Mouse (Mus musculus): ENCODE measurements at regions not wholly inside any gene's neighbourhood (a gene's known extent, or its start where the extent isn't known, plus 50 kb on each side); places are given as distances from the start of the nearest gene placed in this dataset.

GRCm38 (mm10) chr17:4381896-4382685, 612.0 kb upstream of the Arid1b start:
- no peak for ATAC-seq (ENCODE audit: low FRiP score, low TSS enrichment)
- no peaks in the 10 kb centered on the region for H3K27me3 ChIP-seq (ENCODE audit: control insufficient read depth, insufficient read depth, low read length)

DNA sequence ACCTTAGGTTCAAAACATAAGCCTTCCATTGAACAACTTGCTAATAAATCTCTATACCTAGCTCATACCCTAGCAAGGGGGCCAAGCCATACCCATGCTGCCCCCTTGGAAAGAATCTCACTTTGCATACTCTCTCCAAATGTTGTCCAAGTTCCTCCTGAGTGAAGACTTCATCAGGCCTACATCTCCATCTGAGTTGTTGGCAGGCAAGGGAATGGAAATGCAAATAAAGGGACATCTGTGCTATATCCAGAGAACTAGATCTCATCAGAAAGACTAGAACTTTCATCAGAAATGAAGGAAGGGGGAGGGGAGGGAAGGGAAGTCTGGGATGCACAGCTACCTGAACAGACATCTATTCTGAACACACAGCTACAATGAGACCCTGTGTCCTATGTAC, 611.4 kb upstream of the Arid1b start:
- H3K9me3 ChIP-seq (ENCODE audit: control insufficient read depth, low read length): no peaks in the 10 kb centered on the region
- no peaks in the 10 kb centered on the region for H3K36me3 ChIP-seq (ENCODE audit: control insufficient read depth, insufficient read depth, low read length)
- H3K9ac ChIP-seq (ENCODE audit: low read length): no peak overlapping the region
- H3K4me2 ChIP-seq (replicated peaks; ENCODE audit: low read depth): no peak overlapping the region
- TF ChIP-seq EP300 (optimal IDR thresholded peaks at IDR 0.05) (no peak), CTCF (IDR thresholded peaks at IDR 0.05; ENCODE audit: low read depth) (no peak)
- H3K27me3 ChIP-seq (ENCODE audit: control insufficient read depth, insufficient read depth, low read length): no peaks in the 10 kb centered on the region
- H3K4me3 ChIP-seq (ENCODE audit: low read depth, low read length): no peak overlapping the region
- H3K4me1 ChIP-seq (replicated peaks; ENCODE audit: control insufficient read depth, insufficient read depth): no peaks in the 10 kb centered on the region
- H3K27ac ChIP-seq (replicated peaks): no peak overlapping the region
- ATAC-seq (ENCODE audit: low FRiP score, low TSS enrichment): no peak
- DNase-seq (ENCODE audit: low spot score): no peak

More at GRCm38 (mm10) chr17:4381896-4382685, 612.0 kb upstream of the Arid1b start:
- 69% methylated on average over 13 of the region's 13 CpGs for WGBS
- Histone ChIP-seq H3K4me2 (replicated peaks; ENCODE audit: low read depth) (no peak overlapping the region), H3K4me1 (replicated peaks; ENCODE audit: control insufficient read depth, insufficient read depth) (no peaks in the 10 kb centered on the region), H3K36me3 (ENCODE audit: control insufficient read depth, insufficient read depth, low read length) (no peaks in the 10 kb centered on the region), H3K4me3 (ENCODE audit: low read depth, low read length) (no peak overlapping the region), H3K9me3 (ENCODE audit: control insufficient read depth, low read length) (no peaks in the 10 kb centered on the region), H3K9ac (ENCODE audit: low read length) (no peak overlapping the region), H3K27ac (replicated peaks) (no peak overlapping the region)
- TF ChIP-seq EP300 (optimal IDR thresholded peaks at IDR 0.05) (no peak), CTCF (IDR thresholded peaks at IDR 0.05; ENCODE audit: low read depth) (no peak)
- DNase-seq (ENCODE audit: low spot score): no peak

DNA sequence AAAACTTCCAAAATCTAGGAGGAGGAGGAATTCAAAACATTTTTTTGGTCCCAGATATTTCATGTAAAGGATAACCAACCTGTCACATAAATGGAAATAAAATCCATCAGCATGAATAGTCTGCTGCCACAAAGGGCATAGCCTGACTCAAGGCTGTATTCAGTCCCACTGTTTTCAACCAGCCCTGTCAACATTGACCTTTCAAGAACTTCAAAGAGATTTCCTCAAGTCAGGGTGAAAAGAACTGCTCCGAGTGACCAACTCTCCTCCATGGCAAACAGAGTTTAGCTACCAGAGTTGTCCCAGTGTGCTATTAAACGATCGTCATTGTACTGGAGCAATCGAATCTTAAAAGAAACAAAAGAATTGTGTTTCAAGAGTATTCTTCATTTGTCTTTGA, 606.5 kb upstream of the Arid1b start:
- Histone ChIP-seq H3K27me3 (ENCODE audit: control insufficient read depth, insufficient read depth, low read length) (no peaks in the 10 kb centered on the region), H3K4me1 (replicated peaks; ENCODE audit: control insufficient read depth, insufficient read depth) (no peaks in the 10 kb centered on the region), H3K9ac (ENCODE audit: low read length) (no peak overlapping the region), H3K36me3 (ENCODE audit: control insufficient read depth, insufficient read depth, low read length) (no peaks in the 10 kb centered on the region), H3K4me2 (replicated peaks; ENCODE audit: low read depth) (no peak overlapping the region), H3K27ac (replicated peaks) (no peak overlapping the region), H3K4me3 (ENCODE audit: low read depth, low read length) (no peak overlapping the region), H3K9me3 (ENCODE audit: control insufficient read depth, low read length) (no peaks in the 10 kb centered on the region)
- ATAC-seq (ENCODE audit: low FRiP score, low TSS enrichment) (no peak), DNase-seq (ENCODE audit: low spot score) (no peak)
- 33% methylated on average over 4 of the region's 4 CpGs for WGBS
- TF ChIP-seq CTCF (IDR thresholded peaks at IDR 0.05; ENCODE audit: low read depth) (no peak), EP300 (optimal IDR thresholded peaks at IDR 0.05) (no peak)

DNA sequence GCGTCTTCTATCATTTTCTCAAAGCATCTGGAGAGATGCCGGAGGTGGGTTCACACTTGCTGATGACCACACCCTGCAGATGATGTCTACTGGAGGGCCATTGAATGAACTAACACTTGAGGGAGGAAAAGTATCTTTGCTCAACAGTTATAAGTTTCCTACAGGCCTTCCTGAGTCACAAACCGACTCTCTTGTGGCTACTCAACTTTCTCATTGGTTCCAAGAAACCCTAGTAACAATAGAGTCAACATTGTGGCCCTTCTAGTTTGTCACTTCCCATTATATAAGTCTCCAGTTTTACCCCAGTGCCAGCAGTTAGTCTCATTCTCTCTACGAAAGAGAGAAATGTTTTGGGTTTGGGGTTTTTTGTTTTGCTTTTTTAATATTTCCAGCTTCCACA, 604.1 kb upstream of the Arid1b start:
- ATAC-seq (ENCODE audit: low FRiP score, low TSS enrichment) (no peak), DNase-seq (ENCODE audit: low spot score) (no peak)
- Histone ChIP-seq H3K27me3 (ENCODE audit: control insufficient read depth, insufficient read depth, low read length) (no peaks in the 10 kb centered on the region), H3K27ac (replicated peaks) (no peak overlapping the region), H3K36me3 (ENCODE audit: control insufficient read depth, insufficient read depth, low read length) (no peaks in the 10 kb centered on the region), H3K9me3 (ENCODE audit: control insufficient read depth, low read length) (no peaks in the 10 kb centered on the region), H3K4me3 (ENCODE audit: low read depth, low read length) (no peak overlapping the region), H3K4me1 (replicated peaks; ENCODE audit: control insufficient read depth, insufficient read depth) (no peaks in the 10 kb centered on the region), H3K9ac (ENCODE audit: low read length) (no peak overlapping the region), H3K4me2 (replicated peaks; ENCODE audit: low read depth) (no peak overlapping the region)
- WGBS: 92% methylated on average over 4 of the region's 4 CpGs
- TF ChIP-seq CTCF (IDR thresholded peaks at IDR 0.05; ENCODE audit: low read depth): no peak
- no peak for TF ChIP-seq EP300 (optimal IDR thresholded peaks at IDR 0.05)

DNA sequence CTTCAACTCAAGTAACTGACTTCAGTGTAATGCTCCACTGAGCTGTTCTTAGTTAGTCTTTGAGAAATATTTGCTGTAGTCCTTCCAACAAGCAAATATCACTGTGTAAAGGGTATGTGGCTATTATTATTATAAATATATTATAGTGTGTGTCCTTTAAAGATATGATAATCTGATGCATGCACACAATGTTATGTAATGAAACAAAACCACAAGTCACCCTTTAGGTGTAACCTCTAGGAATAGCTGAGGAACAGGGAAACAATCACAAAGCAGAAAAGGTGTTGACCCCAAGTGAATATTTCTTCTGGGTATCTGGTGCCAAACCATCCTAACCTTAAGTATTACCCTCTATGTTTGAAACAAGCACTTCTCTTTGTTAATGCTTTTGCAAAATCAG, 603.6 kb upstream of the Arid1b start:
- Histone ChIP-seq H3K4me2 (replicated peaks; ENCODE audit: low read depth) (no peak overlapping the region), H3K36me3 (ENCODE audit: control insufficient read depth, insufficient read depth, low read length) (no peaks in the 10 kb centered on the region), H3K4me1 (replicated peaks; ENCODE audit: control insufficient read depth, insufficient read depth) (no peaks in the 10 kb centered on the region), H3K27ac (replicated peaks) (no peak overlapping the region), H3K9me3 (ENCODE audit: control insufficient read depth, low read length) (no peaks in the 10 kb centered on the region), H3K4me3 (ENCODE audit: low read depth, low read length) (no peak overlapping the region), H3K27me3 (ENCODE audit: control insufficient read depth, insufficient read depth, low read length) (no peaks in the 10 kb centered on the region), H3K9ac (ENCODE audit: low read length) (no peak overlapping the region)
- TF ChIP-seq EP300 (optimal IDR thresholded peaks at IDR 0.05) (no peak), CTCF (IDR thresholded peaks at IDR 0.05; ENCODE audit: low read depth) (no peak)
- no peak for DNase-seq (ENCODE audit: low spot score)
- ATAC-seq (ENCODE audit: low FRiP score, low TSS enrichment): no peak

- Histone ChIP-seq H3K4me1 (replicated peaks; ENCODE audit: control insufficient read depth, insufficient read depth) (no peaks in the 10 kb centered on the region), H3K4me3 (ENCODE audit: low read depth, low read length) (no peak overlapping the region), H3K27ac (replicated peaks) (no peak overlapping the region), H3K4me2 (replicated peaks; ENCODE audit: low read depth) (no peak overlapping the region), H3K9me3 (ENCODE audit: control insufficient read depth, low read length) (no peaks in the 10 kb centered on the region), H3K27me3 (ENCODE audit: control insufficient read depth, insufficient read depth, low read length) (no peaks in the 10 kb centered on the region), H3K36me3 (ENCODE audit: control insufficient read depth, insufficient read depth, low read length) (no peaks in the 10 kb centered on the region), H3K9ac (ENCODE audit: low read length) (no peak overlapping the region)
- no peak for DNase-seq (ENCODE audit: low spot score)
- no peak for ATAC-seq (ENCODE audit: low FRiP score, low TSS enrichment)
- 15% methylated on average over 1 of the region's 1 CpGs for WGBS
- TF ChIP-seq CTCF (IDR thresholded peaks at IDR 0.05; ENCODE audit: low read depth): no peak
- no peak for TF ChIP-seq EP300 (optimal IDR thresholded peaks at IDR 0.05)
These were observed 602.9 kb upstream of the Arid1b start for GRCm38 (mm10) chr17:4391210-4391609.
